Mouse (Mus musculus) A20 (cell line): ENCODE measurements at regions not wholly inside any gene's neighbourhood (a gene's known extent, or its start where the extent isn't known, plus 50 kb on each side); places are given as distances from the start of the nearest gene placed in this dataset.

Source experiments
- DNase-seq: peaks from one replicate; pipeline ENCODE4 v3.0.0-alpha.2; 2011; ENCODE audit warnings: low read depth, low spot score

GRCm38 (mm10) chr13:36807961-36808360 lies 73.0 kb upstream of the Nrn1 start:
- no peak for DNase-seq

GRCm38 (mm10) chr13:36789360-36789759 lies 54.4 kb upstream of the Nrn1 start:
- DNase-seq = peak; percentile 21
